Mouse (Mus musculus): ENCODE results near the gene Gm42906. TPM values are rescaled to one million over a fixed set of nuclear protein-coding genes. Genes with fewer than 3 reads are reported as not detected.
A peak's percentile ranks its signal among the peaks of the same experiment; 100 is the strongest.

The Gm42906 gene
- polyA plus RNA-seq, 1 experiment = not detected

DNA sequence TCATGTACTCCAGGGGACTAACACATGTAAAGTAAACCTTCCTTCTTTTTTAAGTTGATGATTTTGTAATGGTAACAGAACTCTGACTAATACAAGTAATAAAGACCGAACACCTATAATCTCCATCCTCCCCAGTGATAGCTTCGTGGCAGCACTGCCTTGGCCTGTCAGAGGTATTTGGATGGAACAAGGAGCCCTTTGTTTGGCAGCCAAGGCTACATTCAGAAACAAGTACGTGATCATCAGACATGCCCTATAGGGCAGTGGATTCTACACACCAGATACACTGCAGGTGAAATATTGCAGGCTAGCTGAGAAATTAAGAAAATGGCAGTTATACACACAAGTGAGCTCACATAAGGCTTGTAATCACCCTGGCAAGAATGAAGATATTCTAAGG is 79.5 kb downstream of the Gm42906 start:
- Histone ChIP-seq H3K27me3 (ENCODE audit: control insufficient read depth, insufficient read depth, low read length) (no peaks in the 10 kb centered on the region), H3K27ac (ENCODE audit: insufficient read depth, low read depth, low read length) (no peak overlapping the region), H3K4me1 (ENCODE audit: control insufficient read depth, insufficient read depth, insufficient read length, low read length) (peaks cover 2% of the 10 kb centered on the region; the same call in 1 of the 2 replicates), H3K4me3 (ENCODE audit: low read depth, low read length) (no peak overlapping the region), H3K36me3 (ENCODE audit: control insufficient read depth, insufficient read depth, low read length) (no peaks in the 10 kb centered on the region)
- 43% methylated on average over 3 of the region's 3 CpGs for WGBS
- TF ChIP-seq CTCF (IDR thresholded peaks at IDR 0.05; ENCODE audit: extremely low read depth, insufficient read length, insufficient replicate concordance, low read depth, low read length) (no peak), POLR2A (IDR thresholded peaks at IDR 0.05; ENCODE audit: low read depth, low read length) (no peak)

DNA sequence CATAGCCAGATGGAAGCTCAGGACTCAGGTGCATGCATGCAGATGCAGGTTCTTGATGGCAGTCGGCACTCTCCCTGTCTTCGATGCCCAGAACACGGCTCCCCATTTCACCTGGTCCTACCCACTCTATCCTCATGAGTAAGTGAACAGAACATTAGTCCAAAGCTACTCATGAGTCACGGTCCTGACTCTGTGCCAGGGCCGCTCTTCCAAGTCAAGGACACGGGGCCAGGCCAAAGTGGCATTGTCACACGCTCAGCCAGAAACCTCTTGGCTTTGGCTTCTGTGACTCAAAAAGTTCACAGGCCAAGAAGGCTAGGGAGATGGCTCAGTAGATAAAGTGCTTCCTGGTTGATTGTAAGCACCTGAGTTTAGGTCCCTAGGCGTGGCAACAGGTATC is 81.3 kb downstream of the Gm42906 start:
- WGBS = 30% methylated on average over 8 of the region's 8 CpGs
- peak overlapping the region; percentile 24; the same call in 1 of the 2 replicates for H3K27ac ChIP-seq (ENCODE audit: insufficient read depth, low read depth, low read length)
- no peak overlapping the region for H3K4me3 ChIP-seq (ENCODE audit: low read depth, low read length)
- H3K4me1 ChIP-seq (ENCODE audit: control insufficient read depth, insufficient read depth, insufficient read length, low read length) = peaks cover 2% of the 10 kb centered on the region; the same call in 1 of the 2 replicates
- TF ChIP-seq POLR2A (IDR thresholded peaks at IDR 0.05; ENCODE audit: low read depth, low read length) (no peak), CTCF (IDR thresholded peaks at IDR 0.05; ENCODE audit: extremely low read depth, insufficient read length, insufficient replicate concordance, low read depth, low read length) (no peak)
- H3K27me3 ChIP-seq (ENCODE audit: control insufficient read depth, insufficient read depth, low read length) = no peaks in the 10 kb centered on the region
- H3K36me3 ChIP-seq (ENCODE audit: control insufficient read depth, insufficient read depth, low read length) = no peaks in the 10 kb centered on the region

DNA sequence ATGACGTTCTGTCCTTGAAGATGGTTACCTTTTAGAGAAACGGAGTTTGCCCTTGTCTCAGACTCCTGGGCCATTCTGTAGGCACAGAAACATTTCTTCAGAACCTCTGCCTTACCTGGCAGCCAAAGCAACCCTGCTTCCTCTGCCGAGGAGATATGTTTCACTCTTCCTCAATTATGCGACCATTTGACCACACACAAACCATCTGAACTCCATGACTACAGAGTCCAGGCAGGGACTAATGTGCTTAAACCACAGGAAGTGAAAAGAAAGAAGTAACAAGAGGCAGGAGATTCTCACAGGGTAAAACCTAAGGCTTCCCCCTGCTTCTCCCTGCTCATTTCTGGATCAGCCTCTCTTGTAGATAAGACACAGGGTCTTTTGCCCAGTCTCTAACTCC is 83.2 kb downstream of the Gm42906 start:
- Histone ChIP-seq H3K27ac (ENCODE audit: insufficient read depth, low read depth, low read length) (no peak overlapping the region), H3K4me3 (ENCODE audit: low read depth, low read length) (no peak overlapping the region), H3K36me3 (ENCODE audit: control insufficient read depth, insufficient read depth, low read length) (no peaks in the 10 kb centered on the region), H3K4me1 (ENCODE audit: control insufficient read depth, insufficient read depth, insufficient read length, low read length) (peaks cover 2% of the 10 kb centered on the region; the same call in 1 of the 2 replicates), H3K27me3 (ENCODE audit: control insufficient read depth, insufficient read depth, low read length) (no peaks in the 10 kb centered on the region)
- no peak for TF ChIP-seq CTCF (IDR thresholded peaks at IDR 0.05; ENCODE audit: extremely low read depth, insufficient read length, insufficient replicate concordance, low read depth, low read length)
- TF ChIP-seq POLR2A (IDR thresholded peaks at IDR 0.05; ENCODE audit: low read depth, low read length) = no peak
- WGBS = 72% methylated on average over 4 of the region's 4 CpGs

DNA sequence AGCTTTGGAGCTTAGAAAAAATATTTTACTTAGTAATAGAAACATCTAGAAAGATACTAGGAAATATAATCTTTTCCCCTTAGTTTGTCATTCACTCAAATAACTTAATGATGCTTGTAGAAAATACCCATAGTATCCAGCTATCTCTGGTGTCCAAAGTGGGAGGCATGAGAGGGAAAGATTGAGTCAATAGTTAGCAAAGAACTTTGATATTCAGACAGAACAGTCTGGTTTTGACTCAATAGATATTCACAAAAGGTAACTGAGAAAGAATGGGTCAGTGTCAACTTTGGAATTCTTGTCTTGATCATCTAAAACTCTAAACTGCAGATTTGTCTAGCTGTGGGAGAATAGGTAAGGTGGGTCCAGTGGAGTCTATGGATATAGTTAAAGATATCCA is 94.3 kb downstream of the Gm42906 start:
- no peak overlapping the region for H3K27ac ChIP-seq (ENCODE audit: insufficient read depth, low read depth, low read length)
- no peaks in the 10 kb centered on the region for H3K36me3 ChIP-seq (ENCODE audit: control insufficient read depth, insufficient read depth, low read length)
- H3K27me3 ChIP-seq (ENCODE audit: control insufficient read depth, insufficient read depth, low read length) = no peaks in the 10 kb centered on the region
- H3K4me1 ChIP-seq (ENCODE audit: control insufficient read depth, insufficient read depth, insufficient read length, low read length) = peaks cover 7% of the 10 kb centered on the region; the same call in 1 of the 2 replicates
- H3K4me3 ChIP-seq (ENCODE audit: low read depth, low read length) = no peak overlapping the region
- TF ChIP-seq POLR2A (IDR thresholded peaks at IDR 0.05; ENCODE audit: low read depth, low read length) (no peak), CTCF (IDR thresholded peaks at IDR 0.05; ENCODE audit: extremely low read depth, insufficient read length, insufficient replicate concordance, low read depth, low read length) (no peak)

DNA sequence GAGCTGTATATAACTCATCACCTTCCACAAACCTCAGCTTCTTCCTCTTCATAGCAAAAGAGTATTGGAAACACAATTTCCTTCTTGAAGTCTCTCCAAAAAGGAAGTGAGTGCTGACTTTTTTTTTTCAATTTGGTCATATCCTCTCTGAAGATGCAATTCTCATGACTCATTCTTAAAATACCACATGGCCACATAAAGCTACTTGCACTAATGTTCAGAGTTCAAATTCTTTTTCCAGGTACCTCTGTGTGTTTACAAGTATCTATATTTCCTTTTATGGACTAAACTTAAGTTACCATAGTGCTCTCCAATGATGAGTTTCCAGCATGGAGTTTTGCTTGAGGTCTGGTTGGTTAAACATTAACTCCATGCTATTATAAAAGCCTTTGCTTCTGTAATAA is 94.8 kb downstream of the Gm42906 start:
- H3K27ac ChIP-seq (ENCODE audit: insufficient read depth, low read depth, low read length) = no peak overlapping the region
- no peak overlapping the region for H3K4me3 ChIP-seq (ENCODE audit: low read depth, low read length)
- H3K4me1 ChIP-seq (ENCODE audit: control insufficient read depth, insufficient read depth, insufficient read length, low read length) = peaks cover 7% of the 10 kb centered on the region; the same call in 1 of the 2 replicates
- H3K27me3 ChIP-seq (ENCODE audit: control insufficient read depth, insufficient read depth, low read length) = no peaks in the 10 kb centered on the region
- H3K36me3 ChIP-seq (ENCODE audit: control insufficient read depth, insufficient read depth, low read length) = no peaks in the 10 kb centered on the region
- TF ChIP-seq CTCF (IDR thresholded peaks at IDR 0.05; ENCODE audit: extremely low read depth, insufficient read length, insufficient replicate concordance, low read depth, low read length) = no peak
- no peak for TF ChIP-seq POLR2A (IDR thresholded peaks at IDR 0.05; ENCODE audit: low read depth, low read length)

DNA sequence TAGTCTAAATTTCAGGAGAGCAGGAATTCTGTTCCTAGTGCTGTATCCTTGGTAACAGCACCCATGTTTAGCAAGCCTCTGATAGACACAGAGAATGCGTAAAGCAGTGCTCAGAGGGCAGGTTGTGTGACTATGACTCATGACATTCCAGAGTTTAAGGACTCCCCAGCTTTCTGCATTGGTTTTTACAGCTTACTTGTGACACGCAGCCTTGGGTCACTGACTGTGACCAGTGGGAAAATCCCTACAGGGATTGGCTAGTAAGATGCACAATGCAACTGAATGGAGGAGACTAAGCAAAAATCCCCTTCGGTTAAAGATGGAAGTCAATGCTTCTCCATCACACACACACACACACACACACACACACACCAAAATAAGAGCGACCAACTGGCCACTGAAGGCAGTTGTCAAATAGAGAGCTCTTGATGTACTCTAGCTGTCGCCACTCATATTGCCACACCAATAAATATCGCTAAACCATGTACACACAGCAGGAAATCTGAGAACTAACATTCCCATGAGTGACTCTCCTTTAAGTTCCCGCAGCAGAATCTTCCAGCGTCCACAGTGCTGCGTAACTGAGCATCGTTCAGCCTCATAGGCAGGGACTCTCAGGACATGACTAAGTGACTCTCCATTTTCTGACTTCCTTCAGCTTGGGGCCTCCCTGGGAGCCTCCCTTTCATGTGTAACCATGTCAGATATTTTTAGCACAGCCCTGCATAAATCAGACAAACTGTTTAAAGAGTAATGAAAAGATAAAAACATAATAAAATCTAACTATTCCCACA is 112.0 kb downstream of the Gm42906 start:
- WGBS = 78% methylated on average over 10 of the region's 10 CpGs
- no peaks in the 10 kb centered on the region for H3K36me3 ChIP-seq (ENCODE audit: control insufficient read depth, insufficient read depth, low read length)
- no peak overlapping the region for H3K4me3 ChIP-seq (ENCODE audit: low read depth, low read length)
- H3K27ac ChIP-seq (ENCODE audit: insufficient read depth, low read depth, low read length) = no peak overlapping the region
- no peaks in the 10 kb centered on the region for H3K4me1 ChIP-seq (ENCODE audit: control insufficient read depth, insufficient read depth, insufficient read length, low read length)
- H3K27me3 ChIP-seq (ENCODE audit: control insufficient read depth, insufficient read depth, low read length) = no peaks in the 10 kb centered on the region
- TF ChIP-seq CTCF (IDR thresholded peaks at IDR 0.05; ENCODE audit: extremely low read depth, insufficient read length, insufficient replicate concordance, low read depth, low read length) (no peak), POLR2A (IDR thresholded peaks at IDR 0.05; ENCODE audit: low read depth, low read length) (no peak)

DNA sequence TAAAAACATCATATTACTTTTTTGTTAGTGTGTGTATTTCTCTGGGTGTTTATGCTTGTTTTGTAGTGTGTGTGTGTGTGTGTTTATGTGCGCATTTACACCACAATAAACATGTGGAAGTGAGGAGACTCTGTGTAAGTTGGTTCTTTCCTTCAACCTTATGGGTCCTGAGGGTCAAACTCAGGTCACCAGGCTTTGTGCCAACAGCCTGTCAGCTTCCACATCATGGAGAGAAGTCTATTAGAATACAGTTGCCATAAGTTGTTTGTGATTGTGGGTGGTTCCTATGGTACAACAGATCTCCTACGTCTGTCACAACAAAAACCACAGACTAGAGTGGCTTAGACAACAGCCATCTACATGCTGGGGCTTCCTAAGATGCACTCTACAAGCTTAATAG is 127.7 kb downstream of the Gm42906 start:
- TF ChIP-seq CTCF (IDR thresholded peaks at IDR 0.05; ENCODE audit: extremely low read depth, insufficient read length, insufficient replicate concordance, low read depth, low read length) (no peak), POLR2A (IDR thresholded peaks at IDR 0.05; ENCODE audit: low read depth, low read length) (no peak)
- no peaks in the 10 kb centered on the region for H3K27me3 ChIP-seq (ENCODE audit: control insufficient read depth, insufficient read depth, low read length)
- 66% methylated on average over 2 of the region's 2 CpGs for WGBS
- H3K4me1 ChIP-seq (ENCODE audit: control insufficient read depth, insufficient read depth, insufficient read length, low read length) = no peaks in the 10 kb centered on the region
- H3K27ac ChIP-seq (ENCODE audit: insufficient read depth, low read depth, low read length) = no peak overlapping the region
- H3K36me3 ChIP-seq (ENCODE audit: control insufficient read depth, insufficient read depth, low read length) = no peaks in the 10 kb centered on the region
- H3K4me3 ChIP-seq (ENCODE audit: low read depth, low read length) = no peak overlapping the region
